Comparison of ENCODE assay signal across 23 mouse cellular contexts in the genomic region with DNA sequence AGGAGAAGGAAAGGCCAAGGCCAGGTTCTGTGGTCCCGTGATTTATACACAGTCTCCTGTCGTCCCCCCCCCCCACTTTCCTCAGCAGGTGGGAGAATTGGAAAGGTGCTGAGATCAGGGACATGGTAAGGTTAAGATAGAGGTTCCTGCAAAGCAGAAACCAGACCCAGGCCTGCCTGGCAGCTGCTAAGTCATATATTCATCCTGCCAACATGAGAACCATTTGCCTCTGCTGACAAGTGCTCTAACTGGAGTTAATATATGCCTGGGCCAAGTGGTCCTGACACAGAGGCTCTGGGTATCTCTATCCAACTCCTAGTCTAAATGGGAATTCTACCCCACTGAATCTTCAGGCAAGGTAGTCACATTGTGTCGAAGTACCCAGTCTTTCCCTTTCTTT. TPM values are rescaled to one million over a fixed set of nuclear protein-coding genes. Genes with fewer than 3 reads are reported as not detected.
"Had no signal": no experiment of that assay in that cellular context is flagged by ENCODE, and none has a peak within 500 bp of the region (broad histone marks: within the 10 kb centered on the region; RNA-seq: fewer than 3 reads in every experiment).

No protein-coding gene starts in this region.

- H3K27ac ChIP-seq: liver, embryonic 15.5 days; lung, embryonic 15.5 days; macrophage; midbrain, embryonic 13.5 days; midbrain, embryonic 15.5 days; neural tube, embryonic 13.5 days; neural tube, embryonic 15.5 days had no signal

- H3K4me1 ChIP-seq: liver, embryonic 15.5 days; lung, embryonic 15.5 days; megakaryocyte, embryonic 14.5 days had no signal

- H3K4me2 ChIP-seq: liver, embryonic 15.5 days; lung, embryonic 15.5 days; midbrain, embryonic 11.5 days; midbrain, embryonic 13.5 days; midbrain, embryonic 15.5 days; neural tube, embryonic 13.5 days; neural tube, embryonic 15.5 days had no signal

- H3K9ac ChIP-seq: liver, embryonic 15.5 days; liver, postnatal 0 days; lung, embryonic 15.5 days; midbrain, embryonic 13.5 days; midbrain, embryonic 15.5 days; neural tube, embryonic 13.5 days; neural tube, embryonic 15.5 days had no signal

- H3K9me3 ChIP-seq: liver, embryonic 15.5 days; lung, embryonic 15.5 days; midbrain, embryonic 13.5 days; midbrain, embryonic 15.5 days; neural tube, embryonic 13.5 days; neural tube, embryonic 15.5 days had no signal

- H3K36me3 ChIP-seq: liver, embryonic 15.5 days; lung, embryonic 15.5 days; midbrain, embryonic 15.5 days; neural tube, embryonic 15.5 days had no signal

- DNase-seq: liver, postnatal 0 days; lung, adult 2 months; lung, postnatal 14 days; lung, postnatal 36 days; retina, postnatal 1 day; right cerebral cortex, adult 18-20 months; right cerebral cortex, postnatal 25 days; right cerebral cortex, postnatal 4 days; thymus, adult 18-20 months; thymus, postnatal 14 days; thymus, postnatal 36 days had no signal

- H3K27me3 ChIP-seq: liver, embryonic 15.5 days; lung, embryonic 15.5 days; megakaryocyte, embryonic 14.5 days; midbrain, embryonic 13.5 days; midbrain, embryonic 15.5 days; neural tube, embryonic 13.5 days; neural tube, embryonic 15.5 days had no signal

- ATAC-seq: liver, postnatal 0 days; lung, postnatal 0 days; midbrain, embryonic 15.5 days had no signal

- H3K4me3 ChIP-seq: liver, embryonic 15.5 days; lung, embryonic 15.5 days; megakaryocyte, embryonic 14.5 days; midbrain, embryonic 13.5 days; midbrain, embryonic 15.5 days; neural tube, embryonic 13.5 days; neural tube, embryonic 15.5 days had no signal

RNA-seq across cellular contexts. Expression of gene Ephb1, which starts 57.3 kb away (rescaled TPM):
- total RNA-seq: megakaryocyte progenitor cell, adult 5-6 weeks; monocyte, adult 5-6 weeks had no signal
- polyA plus RNA-seq: macrophage had no signal
